Mouse (Mus musculus) macrophage (primary cell): ENCODE measurements around the gene Klhl29. TPM values are rescaled to one million over a fixed set of nuclear protein-coding genes. Genes with fewer than 3 reads are reported as not detected.

Source experiments
- H3K27ac ChIP-seq: fragments of 350-480 bp; formaldehyde crosslinking; 2 replicates; pipeline ENCODE4 v1.9.0; 2021
- H3K36me3 ChIP-seq: fragments of 350-480 bp; formaldehyde crosslinking; 2 replicates; pipeline ENCODE4 v1.9.0; 2021; ENCODE audit errors: inconsistent target
- H3K4me3 ChIP-seq: fragments of 350-480 bp; formaldehyde crosslinking; 2 replicates; pipeline ENCODE4 v1.9.0; 2021; ENCODE audit errors: inconsistent target
- H3K79me2 ChIP-seq: fragments of 350-480 bp; formaldehyde crosslinking; 2 replicates; pipeline ENCODE4 v1.9.0; 2021; ENCODE audit errors: inconsistent target
- WGBS: methylation state at CpG from one replicate; pipeline ENCODE4 v1.1.7; 2026; ENCODE audit warnings: inconsistent platforms; ENCODE audit not compliant: missing documents; 5-methylcytosine and 5-hydroxymethylcytosine counted together
- polyA plus RNA-seq: library from polyadenylated mRNA; stranded (reverse); fragments of 250-400 nt; gene quantifications from 3 replicates; pipeline ENCODE4 v1.2.4, GENCODE M21; 2018; ENCODE audit warnings: inconsistent platforms

Gene Klhl29
- polyA plus RNA-seq, 1 experiment from 2014 or later = not detected

DNA sequence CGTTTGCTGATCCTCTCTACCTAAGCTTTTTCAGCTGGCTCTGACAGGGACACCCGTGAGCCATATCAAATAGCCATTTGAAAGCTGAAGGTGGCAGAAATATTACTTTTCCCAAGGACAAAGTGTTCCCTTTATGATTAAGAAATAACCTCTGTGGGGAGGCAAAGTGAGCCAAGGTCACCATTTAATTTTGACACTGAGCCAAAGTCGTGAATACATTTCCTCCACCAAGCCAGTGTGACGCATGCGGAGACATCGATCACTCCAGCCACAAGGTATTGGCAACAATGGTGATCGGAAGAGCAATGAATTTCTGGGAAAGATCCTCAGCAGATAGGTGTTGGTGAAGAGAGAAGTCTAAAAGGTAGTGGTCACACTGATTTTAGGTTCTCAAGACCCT lies 83.2 kb downstream of the Klhl29 start:
- WGBS = 95% methylated on average over 7 of the region's 7 CpGs
- Histone ChIP-seq H3K79me2 (no peaks in the 10 kb centered on the region), H3K27ac (no peak overlapping the region), H3K4me3 (no peak overlapping the region), H3K36me3 (no peaks in the 10 kb centered on the region)

DNA sequence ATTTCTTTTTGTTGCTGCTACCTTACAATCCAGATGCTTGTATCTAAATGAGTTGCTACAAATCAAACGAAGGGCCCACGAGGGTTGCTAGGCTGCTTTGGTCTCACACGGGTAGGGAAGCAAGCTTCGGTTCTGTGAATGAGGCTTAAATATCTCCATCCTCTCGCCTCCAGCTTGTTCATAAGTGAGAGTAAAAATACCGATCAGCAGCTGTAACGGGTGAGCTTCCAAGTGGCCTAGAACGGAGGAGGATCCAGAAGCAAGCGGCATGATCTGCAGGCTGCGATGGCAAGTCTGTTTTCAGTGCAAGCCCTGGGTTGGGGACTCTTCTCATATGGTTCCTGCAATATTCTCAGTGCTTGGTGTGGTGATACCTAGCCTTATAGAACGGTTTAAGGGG lies 89.9 kb downstream of the Klhl29 start:
- WGBS = 81% methylated on average over 11 of the region's 11 CpGs
- no peak overlapping the region for H3K27ac ChIP-seq
- H3K36me3 ChIP-seq = no peaks in the 10 kb centered on the region
- no peak overlapping the region for H3K4me3 ChIP-seq
- H3K79me2 ChIP-seq = no peaks in the 10 kb centered on the region

DNA sequence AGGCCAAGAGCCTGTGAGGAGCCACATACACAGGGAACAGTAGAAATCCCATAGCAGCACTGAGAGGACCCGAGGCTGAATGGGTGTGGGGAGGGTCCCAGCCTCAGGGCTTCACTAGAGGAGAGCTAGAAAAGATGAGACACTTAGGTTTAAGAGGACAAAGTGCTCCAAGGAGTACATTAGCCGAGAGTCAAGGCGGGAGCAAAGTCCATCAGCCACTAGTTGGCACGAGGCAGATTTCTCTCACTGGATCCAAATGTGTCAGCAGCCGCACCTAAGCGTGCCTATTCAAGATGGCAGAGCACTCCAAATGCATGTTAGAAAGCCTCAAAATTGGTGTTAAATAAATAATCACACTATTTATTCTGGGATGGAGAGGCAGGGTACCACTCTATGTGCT lies 90.5 kb downstream of the Klhl29 start:
- no peaks in the 10 kb centered on the region for H3K79me2 ChIP-seq
- H3K4me3 ChIP-seq = no peak overlapping the region
- WGBS = 94% methylated on average over 6 of the region's 6 CpGs
- H3K27ac ChIP-seq = no peak overlapping the region
- H3K36me3 ChIP-seq = no peaks in the 10 kb centered on the region

DNA sequence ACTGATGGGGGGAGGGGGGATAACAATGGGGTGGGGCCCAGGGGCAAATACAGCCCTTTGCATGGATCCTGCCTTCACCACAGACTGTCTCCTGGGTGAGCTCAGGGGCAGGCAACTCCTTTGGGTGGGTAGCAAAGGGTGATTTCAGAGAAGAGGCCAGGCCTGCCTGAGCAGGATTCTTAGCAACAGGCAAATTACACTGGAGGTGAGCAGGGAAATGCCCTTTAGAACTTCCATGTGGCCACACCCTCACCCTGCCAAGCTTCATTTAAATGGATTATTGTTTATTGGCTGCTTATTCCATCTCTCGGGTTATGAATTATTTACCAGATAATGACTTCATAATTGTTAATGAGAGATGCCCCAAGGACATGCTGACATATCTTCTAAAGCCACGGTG lies 91.8 kb downstream of the Klhl29 start:
- WGBS = 92% methylated on average over 2 of the region's 2 CpGs

DNA sequence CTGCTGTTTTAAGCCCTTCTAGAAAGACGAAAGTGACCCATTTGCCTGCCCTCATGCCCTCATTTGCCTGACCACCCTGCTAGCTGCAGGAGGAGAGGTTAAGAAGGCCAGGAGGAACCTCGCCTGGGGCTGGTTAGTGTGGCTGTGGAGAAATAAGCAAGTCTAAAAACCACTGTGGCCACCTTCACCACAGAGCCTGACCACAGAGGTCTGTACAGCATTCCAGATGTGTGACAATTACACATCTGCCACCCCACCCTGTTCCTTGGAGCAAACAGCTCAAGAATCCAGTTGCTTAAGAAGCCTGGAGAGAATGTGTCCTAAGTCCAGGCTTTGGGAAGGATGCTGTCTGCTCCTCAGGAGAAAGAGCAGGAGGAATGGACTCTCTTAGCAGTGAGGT lies 92.9 kb downstream of the Klhl29 start:
- H3K36me3 ChIP-seq = no peaks in the 10 kb centered on the region
- WGBS = 19% methylated on average over 2 of the region's 2 CpGs
- no peak overlapping the region for H3K4me3 ChIP-seq
- H3K79me2 ChIP-seq = no peaks in the 10 kb centered on the region
- no peak overlapping the region for H3K27ac ChIP-seq

More for the DNA sequence above, 91.8 kb downstream of the Klhl29 start:
- Histone ChIP-seq H3K36me3 (no peaks in the 10 kb centered on the region), H3K4me3 (no peak overlapping the region), H3K27ac (no peak overlapping the region), H3K79me2 (no peaks in the 10 kb centered on the region)

DNA sequence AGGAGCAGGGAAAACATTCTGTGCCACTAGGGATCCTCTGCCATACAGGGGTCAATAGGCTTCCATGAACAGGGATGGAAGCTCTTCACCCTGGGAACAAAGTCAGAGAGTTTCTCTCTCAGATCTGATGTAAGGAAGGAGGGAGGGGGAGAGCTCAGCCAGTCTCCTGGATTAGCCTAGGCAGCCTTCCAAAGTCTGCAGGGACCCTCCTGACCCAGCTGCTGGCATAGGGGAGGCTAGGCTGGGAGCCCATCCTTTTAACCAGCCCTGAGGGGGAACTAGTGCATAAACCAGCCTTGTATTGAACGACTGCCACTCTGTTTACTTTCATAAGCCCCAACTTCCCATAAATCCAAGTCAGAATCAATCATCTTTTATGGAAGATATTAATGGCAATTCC lies 95.6 kb downstream of the Klhl29 start:
- Histone ChIP-seq H3K4me3 (no peak overlapping the region), H3K79me2 (no peaks in the 10 kb centered on the region), H3K27ac (no peak overlapping the region), H3K36me3 (no peaks in the 10 kb centered on the region)
- WGBS = 73% methylated on average over 1 of the region's 1 CpGs

DNA sequence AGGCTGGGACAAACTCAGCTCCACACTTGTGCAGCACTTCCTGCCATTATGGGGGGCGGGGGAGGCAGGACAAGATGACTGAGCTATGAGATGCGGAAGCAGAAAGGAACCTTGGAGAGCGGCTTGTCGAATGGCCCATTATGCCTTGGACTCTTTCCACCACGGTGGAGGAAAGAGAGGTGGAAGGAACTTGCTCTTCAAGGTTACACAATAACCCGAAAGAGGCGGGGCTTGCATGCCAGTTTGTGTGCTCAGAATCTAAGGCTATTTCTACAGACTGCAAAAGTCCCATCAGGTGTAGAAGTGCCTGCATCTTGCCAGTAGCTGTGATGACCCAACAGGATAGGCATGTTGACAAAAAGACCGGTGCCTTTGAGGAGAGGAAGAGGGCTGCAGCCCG lies 98.5 kb downstream of the Klhl29 start:
- Histone ChIP-seq H3K27ac (no peak overlapping the region), H3K36me3 (no peaks in the 10 kb centered on the region), H3K4me3 (no peak overlapping the region), H3K79me2 (no peaks in the 10 kb centered on the region)
- WGBS = under 1% methylated on average over 9 of the region's 9 CpGs

DNA sequence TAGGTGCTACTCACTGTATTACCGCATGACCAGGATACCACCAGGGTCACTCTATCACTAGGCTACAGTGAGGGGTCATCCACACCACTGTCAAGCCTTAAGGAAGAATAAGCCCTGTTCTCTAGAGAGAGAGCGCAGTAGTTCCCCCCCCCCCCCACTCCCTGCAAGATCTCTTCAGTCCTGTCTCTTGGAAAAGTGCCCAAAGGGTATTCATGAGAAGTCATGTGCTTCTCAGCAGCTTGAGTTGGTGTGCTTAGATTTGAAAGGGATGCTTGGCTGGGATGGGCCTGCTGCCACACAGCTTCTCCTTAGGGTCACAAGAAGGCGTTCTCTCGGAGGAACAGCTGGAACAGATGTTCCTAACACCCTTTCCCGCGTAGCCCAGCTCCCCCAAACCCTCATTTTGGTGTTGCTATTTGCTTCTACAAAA lies 100.0 kb downstream of the Klhl29 start:
- WGBS = 89% methylated on average over 6 of the region's 6 CpGs
- H3K79me2 ChIP-seq = no peaks in the 10 kb centered on the region
- H3K36me3 ChIP-seq = no peaks in the 10 kb centered on the region
- H3K4me3 ChIP-seq = no peak overlapping the region
- no peak overlapping the region for H3K27ac ChIP-seq

DNA sequence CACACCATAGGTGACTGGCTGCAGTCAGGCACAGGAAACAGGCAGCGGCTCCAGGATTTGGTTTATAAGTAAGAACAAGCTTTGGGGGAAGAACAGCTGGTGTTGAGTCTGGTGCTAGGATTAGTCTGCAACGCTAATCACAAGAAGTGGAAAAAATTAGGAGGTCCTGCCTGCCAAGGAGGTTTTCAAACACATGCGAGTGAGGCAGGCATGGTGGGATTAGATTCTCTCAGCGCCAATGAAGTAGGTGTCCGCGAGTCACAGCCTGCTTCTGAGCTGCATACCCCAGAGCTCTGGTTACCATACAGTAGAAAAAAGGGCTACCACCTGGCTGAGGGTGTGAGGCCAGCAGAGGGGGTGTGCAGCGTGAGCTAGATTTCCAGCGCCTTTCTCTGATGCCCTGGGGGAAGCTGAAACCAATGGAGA lies 101.0 kb downstream of the Klhl29 start:
- H3K36me3 ChIP-seq = no peaks in the 10 kb centered on the region
- H3K4me3 ChIP-seq = no peak overlapping the region
- H3K79me2 ChIP-seq = no peaks in the 10 kb centered on the region
- WGBS = 96% methylated on average over 8 of the region's 8 CpGs
- H3K27ac ChIP-seq = no peak overlapping the region

DNA sequence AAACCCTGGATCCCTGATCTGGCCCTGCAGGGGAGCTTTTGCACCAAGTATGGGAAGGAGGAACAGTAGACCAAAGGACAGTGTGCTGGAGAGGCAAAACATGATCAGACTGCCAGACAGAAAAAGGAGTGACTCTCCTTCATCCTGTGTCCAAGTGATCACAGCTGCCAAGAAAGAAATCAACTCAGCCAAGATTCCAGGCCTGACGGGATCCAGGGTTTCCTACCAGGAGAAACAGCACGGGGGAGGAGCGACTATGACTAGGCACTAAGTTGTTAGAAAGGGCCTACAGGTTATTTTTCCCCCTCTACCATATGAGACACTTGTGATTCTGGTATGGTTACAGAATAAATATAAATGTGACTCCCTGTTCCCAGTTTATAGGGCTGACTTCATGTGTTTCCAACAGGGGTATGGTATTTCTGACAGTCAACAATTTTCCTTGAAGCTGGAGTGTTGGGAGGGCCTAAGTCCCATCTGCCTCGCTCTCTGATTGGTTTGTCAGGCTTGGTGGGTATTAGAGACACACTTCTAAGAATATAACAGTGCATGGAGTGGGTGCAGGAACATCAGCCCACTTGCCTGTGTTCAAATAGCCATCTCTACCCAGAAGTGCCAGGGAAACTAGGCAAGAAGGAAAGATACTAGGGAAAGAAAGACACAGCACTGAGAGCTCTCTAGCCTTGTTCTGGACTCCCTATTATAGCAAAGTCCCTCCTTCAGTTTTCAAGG lies 102.0 kb downstream of the Klhl29 start:
- Histone ChIP-seq H3K36me3 (no peaks in the 10 kb centered on the region), H3K79me2 (no peaks in the 10 kb centered on the region), H3K4me3 (no peak overlapping the region), H3K27ac (no peak overlapping the region)
- WGBS = 88% methylated on average over 4 of the region's 4 CpGs

DNA sequence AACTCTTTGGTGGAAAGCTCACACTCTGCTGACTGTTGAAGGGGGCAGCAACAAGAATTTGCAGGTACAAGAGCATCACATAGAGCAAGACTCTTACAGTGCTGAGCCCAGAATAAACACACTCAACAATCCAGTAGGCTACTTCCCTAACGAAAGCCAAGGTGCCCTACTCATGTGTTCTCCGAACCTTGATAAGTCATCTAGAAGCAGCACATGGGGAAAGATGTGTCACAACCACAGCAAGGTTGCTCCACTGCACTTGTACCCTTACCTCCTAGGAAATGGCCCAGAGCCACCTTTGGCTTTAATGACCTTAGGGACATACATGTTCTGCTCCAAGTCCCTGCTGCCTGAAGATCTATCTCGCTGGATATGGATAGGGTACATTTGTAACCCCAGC lies 105.0 kb downstream of the Klhl29 start:
- no peak overlapping the region for H3K27ac ChIP-seq
- H3K36me3 ChIP-seq = no peaks in the 10 kb centered on the region
- H3K79me2 ChIP-seq = no peaks in the 10 kb centered on the region
- WGBS = 85% methylated on average over 3 of the region's 3 CpGs
- H3K4me3 ChIP-seq = no peak overlapping the region

DNA sequence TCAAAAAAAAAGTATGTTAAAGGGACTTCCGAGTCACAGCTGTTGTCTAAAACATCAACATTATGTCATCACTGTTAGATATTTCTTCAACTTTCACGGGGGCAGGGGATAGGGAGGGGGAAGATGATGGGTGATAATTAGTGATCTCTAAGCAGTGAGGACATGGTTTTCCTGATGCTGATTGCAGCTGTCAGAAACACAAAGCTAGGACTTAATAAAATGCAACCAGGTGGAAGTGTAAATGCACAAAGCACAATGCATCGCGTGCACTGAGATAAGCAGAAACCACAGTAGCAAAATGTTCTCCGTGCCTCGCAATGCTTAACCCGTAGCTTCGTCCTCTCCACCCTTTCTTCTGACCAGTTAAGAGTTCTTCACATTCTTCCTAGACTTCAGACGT lies 105.5 kb downstream of the Klhl29 start:
- Histone ChIP-seq H3K4me3 (no peak overlapping the region), H3K27ac (no peak overlapping the region), H3K79me2 (no peaks in the 10 kb centered on the region), H3K36me3 (no peaks in the 10 kb centered on the region)
- 79% methylated on average over 9 of the region's 9 CpGs for WGBS

DNA sequence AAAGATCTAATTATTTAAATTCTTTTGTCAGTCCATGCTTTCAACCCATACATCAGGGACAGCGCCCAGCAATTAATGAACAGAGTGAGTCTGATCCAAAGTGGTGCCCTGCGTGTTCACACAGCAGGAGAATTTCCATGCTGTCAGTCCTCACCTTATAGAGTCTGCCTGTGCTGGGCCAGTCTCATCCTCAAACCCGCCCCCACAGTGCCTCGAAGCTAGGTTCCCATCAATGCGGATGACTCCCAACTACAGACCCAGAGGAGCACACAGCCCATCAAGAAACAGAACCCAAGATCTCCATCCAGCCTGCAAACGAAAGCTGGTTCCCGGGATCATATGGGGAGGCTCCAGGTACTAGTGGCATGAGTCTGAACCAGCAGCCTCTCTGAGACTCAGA lies 106.4 kb downstream of the Klhl29 start:
- H3K4me3 ChIP-seq = no peak overlapping the region
- no peaks in the 10 kb centered on the region for H3K36me3 ChIP-seq
- no peaks in the 10 kb centered on the region for H3K79me2 ChIP-seq
- no peak overlapping the region for H3K27ac ChIP-seq
- 93% methylated on average over 7 of the region's 7 CpGs for WGBS

DNA sequence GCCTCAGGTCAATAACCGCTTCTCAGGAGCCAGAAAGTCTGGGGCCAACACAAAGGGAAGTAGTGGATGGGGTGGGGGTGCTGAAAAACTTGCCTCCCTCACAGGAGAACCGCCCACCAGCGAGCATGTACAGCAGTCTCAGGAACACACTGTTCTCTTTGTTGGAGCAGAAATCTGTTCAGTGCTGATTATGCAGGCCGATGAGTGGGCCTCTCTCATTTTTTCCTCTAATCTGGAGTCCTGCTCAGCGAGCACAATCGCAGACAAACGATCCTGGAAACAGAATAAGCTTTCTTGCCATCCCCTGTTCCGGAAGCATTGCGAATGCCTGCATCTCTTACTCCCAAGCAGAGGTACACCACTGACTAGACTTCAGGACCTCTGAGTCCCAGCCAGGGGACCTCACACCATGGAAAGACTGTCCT lies 107.3 kb downstream of the Klhl29 start:
- 34% methylated on average over 9 of the region's 9 CpGs for WGBS
- Histone ChIP-seq H3K4me3 (no peak overlapping the region), H3K79me2 (no peaks in the 10 kb centered on the region), H3K27ac (no peak overlapping the region), H3K36me3 (no peaks in the 10 kb centered on the region)

DNA sequence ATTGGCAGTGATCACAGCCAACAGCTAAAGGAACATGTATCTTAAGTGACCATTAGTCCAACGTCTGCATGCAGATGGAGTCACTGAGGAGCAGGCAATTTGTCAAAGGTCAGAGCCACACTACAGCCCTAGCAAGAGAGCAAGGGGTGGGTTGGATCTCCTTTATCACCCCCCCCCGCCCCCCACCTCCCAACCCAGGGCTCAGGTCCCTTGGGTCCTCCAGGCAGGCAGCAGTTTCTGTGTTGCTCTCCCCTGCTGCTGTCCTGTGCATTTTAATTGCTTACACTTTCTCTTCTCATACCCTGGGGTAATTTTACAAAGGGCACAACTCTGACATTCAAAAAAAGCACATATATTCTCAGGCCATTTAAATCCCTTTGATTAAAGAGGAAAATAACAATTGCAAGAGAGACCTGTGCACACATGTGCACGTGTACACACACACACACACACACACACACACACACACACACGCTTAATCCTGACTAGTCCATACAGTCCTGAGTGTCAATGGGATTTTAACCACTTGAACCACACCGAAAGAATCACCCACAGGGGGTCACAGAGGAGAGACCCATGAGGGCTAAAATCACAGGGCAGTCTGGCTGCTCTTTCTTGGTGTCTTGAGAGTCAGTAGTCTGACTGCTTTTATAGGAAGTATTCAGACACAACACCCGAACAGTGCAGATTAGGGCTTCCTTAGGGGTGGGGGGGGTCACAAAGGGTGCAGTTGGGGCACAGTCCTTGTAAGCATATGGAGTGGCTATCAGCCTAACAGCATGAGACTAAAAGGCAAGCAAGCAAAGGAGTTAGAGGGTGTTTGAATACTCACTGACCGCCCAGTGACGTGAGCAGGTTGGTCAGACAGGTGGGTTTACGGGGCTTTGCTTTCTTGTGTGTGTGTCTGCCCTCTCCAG lies 108.0 kb downstream of the Klhl29 start:
- WGBS = 81% methylated on average over 9 of the region's 9 CpGs
- Histone ChIP-seq H3K36me3 (no peaks in the 10 kb centered on the region), H3K27ac (no peak overlapping the region), H3K79me2 (no peaks in the 10 kb centered on the region), H3K4me3 (no peak overlapping the region)
